Mouse (Mus musculus) kidney, postnatal 4 days (tissue): Measurements from ENCODE around the gene Atp9a.
"Not testable (repeated sequence)": the region's sequence is repeated elsewhere in the genome, so short reads cannot be mapped to it uniquely, and the experiment has no call there.

Experiments used
- DNase-seq, 2 experiments: peaks; one replicate each; pipeline ENCODE4 v3.0.0; 2021; ENCODE audit warnings: mixed read lengths in 2 of 2

The Atp9a gene

DNA sequence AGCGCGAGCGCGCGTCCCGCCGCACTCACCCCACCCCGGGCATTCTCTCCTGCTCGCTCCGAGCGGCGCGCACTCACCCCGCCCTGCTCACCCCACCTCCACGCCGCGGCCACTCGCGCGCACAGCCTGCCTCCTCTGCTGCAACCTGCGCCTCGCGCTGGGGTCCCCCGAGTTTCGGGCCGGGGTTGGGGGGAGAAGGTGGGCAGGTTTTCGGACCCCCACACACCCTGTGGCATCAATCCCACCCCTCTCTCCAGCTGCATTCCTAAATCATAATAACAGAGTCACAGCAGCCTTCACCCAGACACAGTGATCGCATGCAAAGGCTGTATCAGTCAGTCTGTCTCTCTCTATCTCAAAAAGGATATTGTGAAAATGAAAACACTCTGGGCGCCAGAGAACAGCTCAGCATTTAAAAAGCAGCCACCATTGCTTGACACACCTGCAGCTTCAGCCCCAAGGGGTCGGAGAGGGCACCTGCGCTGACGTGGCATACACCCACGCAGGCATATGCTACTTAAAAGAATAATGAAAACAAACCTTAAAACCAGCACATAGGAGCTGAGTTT, at the start of gene Atp9a:
Gene Atp9a (minus strand): TSS at position 351 of the 569 bp plus-strand sequence.
- peak; percentile 71 to 80 for DNase-seq

DNA sequence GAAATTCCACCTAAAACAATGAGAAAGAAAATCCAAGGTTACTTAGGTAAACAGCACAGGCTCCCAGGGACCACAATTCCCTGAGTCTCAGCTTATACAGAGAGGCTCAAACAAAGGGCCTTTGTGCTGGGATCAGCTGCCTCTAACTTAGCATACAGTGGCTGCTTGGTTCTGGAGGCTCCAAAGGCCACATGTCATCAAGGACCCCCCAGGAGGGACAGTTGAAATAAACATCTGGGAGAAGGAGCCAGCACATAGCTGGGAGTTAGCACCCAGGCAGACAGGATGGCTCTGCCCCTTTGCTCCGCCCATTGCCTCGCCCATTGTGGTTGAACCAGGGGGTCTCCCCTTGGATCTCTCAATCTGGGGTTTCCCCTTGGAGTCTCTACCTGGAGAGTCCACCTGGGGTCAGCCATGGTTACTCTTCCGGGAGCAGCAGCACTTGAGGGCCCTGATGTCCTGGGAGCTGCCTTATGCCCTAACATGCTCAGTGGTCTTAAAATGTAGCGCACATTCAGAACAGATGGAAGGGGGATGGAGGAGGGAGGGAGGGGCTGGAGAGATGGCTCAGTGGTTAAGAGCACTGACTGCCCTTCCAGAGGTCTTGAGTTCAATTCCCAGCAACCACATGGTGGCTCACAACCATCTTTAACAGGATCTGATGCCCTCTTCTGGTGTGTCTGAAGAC, 49.0 kb upstream of the Atp9a start:
- DNase-seq = no peak

DNA sequence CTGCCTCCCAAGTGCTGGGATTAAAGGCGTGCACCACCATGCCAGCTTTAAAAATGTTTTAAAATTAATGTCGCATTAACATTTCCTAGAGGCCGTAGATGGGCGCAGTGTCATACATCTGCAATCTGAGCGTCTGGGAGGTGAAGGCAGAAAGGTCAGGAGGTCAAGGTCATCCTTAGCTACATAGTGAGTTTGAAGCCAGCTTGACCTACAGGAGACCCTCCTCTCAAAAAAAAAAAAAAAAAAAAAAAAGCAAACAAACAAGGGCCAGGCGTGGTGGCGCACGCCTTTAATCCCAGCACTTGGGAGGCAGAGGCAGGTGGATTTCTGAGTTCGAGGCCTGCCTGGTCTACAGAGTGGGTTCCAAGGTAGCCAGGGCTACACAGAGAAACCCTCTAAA, 44.0 kb upstream of the Atp9a start:
- no peak for DNase-seq

DNA sequence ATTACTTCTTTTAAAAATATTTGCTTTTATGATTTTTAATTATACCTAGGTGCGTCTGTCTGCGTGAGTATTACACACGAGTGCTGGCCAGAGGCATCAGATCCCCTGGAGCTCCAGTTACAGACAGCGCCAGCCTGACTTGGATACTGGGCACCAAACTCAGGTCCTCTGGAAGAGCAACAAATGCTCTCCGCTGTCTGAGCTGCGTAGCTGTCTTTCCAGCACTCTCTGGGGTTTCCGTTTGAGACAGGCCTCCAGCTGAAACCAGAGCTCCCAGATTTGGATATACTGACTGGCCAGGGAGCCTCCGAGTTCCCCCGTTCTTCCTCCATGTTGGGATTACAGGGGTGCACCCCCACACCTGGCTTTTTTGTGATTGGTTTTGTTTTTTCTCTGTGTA, 38.4 kb upstream of the Atp9a start:
- DNase-seq = no peak

DNA sequence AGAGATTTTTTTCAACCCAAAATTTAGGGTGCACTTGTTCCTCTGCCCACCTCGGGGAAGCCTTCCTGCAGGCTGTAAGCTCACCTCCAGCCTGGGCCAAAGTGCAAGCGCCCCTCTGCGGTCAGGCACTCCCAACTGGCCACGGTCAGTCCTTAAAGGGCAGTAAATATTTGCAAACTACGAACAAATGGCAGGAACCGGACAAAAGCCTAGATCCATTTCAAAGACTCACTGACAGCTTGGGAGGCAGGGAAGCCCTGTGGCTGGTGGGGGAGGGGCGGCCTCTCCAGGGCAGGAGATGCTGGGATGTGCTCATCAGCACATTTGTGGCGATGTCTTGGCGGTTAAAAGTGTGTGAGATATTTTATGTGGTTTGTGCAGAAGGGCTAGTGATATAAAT, 37.8 kb upstream of the Atp9a start:
- DNase-seq = peak in 1 of 2 experiments; percentile 25

DNA sequence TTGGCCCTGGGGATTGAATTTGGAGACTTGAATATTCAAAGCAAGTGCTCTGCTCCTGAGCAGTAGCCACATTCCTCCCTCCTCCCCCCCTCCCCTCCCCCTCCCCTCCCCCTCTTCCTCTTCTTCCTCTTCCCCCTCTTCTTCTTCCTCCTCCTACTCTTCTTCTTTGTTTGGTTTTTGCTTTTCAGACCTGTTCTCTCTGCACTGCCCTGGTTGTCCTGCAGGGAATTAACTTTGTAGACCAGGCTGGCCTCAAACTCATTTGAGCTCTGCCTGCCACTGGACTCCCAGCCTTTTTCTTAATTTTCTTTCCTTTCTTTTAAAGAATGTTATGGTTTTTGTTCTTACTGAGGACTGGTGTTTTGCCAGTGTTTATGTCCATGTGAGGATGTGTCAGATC, 35.3 kb upstream of the Atp9a start:
- DNase-seq = no peak

DNA sequence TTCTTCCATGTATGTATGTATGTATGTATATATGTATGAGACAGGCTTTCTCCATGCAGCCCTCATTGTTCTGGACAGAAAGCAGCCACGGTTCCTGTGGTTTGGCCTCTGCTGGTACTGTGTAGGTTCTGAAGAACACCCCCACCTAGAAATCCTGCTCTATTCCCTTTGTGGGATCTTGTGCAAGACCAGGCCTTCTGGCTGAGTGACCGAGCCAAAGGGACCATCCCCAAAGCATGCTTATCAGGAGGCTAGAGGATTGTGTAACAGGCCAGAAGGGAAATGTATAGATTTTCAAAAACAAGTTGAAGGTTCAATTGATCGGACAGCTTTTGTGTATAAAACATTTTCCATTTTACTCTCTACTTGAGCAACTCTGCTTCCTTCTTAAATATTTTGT, 34.0 kb upstream of the Atp9a start:
- no peak for DNase-seq

DNA sequence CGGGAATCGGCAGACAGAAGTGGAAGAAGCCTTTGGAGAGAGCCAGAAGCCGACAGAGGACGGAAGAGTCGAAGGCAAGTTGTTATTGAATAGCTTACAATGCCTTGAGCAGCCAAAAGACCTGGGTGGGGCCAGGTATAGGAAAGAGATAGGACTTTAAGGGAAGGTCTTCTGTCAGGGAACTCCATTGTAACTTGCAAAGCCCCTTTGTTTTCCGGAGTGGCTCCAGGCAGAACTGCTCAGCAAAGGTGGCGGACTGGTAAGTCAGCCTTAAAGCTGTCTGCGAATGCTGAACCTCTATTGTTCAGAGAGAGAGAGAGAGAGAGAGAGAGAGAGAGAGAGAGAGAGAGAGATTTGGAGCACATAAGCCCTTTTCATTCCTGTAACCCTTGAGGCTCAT, 27.1 kb upstream of the Atp9a start:
- no peak for DNase-seq

DNA sequence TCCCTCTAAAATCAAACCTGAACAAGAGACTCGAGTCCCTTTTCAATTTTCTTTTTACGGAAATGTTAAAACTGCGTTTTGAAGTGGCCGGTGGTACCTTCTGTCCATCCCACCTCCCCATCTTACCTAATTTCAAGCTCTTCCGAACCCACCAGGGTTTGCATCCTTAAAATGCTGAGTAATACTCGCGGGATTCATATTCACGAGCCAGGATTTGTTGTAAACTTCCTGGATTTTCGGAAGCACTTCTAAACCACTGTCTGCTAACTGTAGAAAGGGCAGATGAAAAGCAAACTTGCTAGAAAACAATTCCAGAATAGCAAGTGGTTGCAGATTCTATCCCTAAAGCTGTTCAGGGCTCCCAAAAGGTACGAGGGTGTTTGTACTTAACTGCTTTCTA, 25.4 kb upstream of the Atp9a start, which contains the start of gene Sall4:
Gene Sall4 (minus strand): TSS at position 362 of the 400 bp plus-strand sequence.
- DNase-seq = no peak

DNA sequence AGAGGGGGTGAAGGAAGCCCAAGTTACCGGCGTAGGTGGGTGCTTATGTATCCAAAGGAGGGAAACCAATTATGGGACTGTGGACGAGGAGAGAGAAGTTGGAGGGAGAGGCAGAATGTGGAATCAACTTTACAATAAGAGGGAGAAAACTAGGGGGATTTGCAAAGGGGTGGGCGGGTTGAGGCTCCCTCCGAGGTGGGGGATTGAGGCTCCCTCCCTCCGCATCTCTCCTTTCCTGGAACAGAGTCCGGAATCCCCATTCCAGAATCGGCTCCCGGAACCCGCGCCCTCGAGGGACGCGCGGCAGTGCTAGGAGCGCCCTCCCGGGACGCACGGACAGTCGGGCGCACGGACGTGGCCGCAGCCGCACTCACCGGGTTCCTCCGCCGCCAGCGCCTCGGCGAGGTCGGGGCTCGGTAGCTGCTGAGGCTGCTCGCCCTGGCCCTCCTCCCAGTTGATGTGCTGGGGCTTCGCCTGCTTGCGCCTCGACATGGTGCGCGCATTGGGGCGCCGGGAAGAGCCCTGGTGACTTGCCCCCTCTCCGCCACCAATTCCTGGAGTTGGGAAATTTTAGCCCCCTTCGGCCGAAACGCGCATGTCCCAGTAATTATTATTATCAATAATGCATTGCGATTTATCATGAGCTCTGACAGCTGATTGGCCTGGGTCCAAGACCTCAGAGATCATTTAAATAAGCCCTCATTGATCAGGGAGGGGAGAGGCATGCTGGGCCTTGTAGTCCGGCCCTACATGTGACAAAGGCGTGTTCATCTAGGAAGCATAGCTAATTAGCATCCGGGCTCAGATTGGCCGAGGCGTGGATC, 24.5 kb upstream of the Atp9a start:
- peak; percentile 29 to 39 for DNase-seq

DNA sequence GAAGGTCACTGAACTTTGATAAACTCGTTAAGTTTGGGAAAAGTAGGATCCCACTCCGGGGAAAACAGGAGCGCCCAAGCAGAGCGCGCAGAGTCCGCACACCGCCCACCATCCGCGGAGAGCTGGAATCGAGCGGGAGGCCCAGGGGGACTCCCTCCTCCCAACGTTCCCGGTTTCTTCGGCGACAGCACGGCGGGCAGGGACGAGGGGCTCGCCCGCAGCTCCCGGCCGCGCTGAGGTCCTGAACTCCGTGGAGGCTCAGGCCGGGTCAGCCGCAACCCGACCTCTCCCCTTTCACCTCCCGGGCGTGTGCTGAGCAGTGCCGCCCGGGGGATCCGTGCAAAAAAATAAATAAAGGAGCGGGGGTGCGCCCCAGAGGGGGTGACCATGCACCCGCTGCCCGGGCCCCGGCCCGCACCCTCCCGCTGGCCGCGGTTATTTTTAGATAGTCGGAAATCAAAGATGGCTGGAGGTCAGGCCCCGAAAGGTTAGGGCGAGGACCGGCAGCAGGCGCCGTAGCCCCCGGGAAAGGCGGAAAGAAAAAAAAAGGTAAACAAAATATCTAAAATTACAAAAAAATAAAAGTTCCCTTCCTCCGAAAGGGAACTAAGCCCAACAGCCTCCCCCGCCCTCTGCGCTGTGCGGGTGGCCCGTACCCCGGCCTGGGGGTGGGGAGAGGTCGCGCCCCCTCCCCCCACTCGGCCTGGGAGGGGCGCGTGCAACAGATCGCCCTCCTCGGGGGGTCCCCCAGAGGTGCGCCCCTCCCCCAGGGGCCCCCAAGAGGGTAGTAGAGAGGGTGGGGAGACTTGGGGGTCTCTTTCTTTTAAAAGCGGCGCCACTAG, 23.7 kb upstream of the Atp9a start:
- DNase-seq = peak; percentile 14 to 20

DNA sequence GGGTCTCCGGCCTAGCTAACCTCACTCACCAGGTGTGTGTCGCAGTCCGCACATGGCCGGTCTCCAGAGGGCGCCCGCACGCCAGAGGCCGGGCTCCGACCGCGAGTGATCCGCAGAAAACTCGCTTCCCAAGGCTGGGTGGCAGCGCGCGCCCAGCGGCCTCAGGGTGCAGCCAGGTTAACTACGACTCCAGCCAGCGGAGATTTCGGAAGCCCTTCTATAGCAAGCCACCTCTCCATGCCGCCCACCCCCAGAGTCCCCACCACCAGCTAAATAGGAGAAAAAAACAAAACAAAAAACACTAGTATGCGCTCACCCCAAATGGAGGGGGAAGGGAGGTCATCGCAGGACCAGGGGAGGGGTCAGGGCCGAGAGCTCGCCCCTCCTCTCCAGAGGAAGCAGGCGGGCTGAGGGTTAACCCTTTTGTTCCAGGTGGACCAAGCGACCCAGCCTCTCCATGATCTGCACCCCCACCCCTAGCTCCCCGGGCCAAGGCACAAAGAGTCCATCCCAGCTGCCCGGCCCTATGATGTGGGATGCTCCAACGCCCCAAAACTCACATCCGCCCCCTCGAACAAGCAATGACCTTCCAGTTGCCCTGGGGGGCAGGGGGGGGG, 23.0 kb upstream of the Atp9a start:
- DNase-seq = peak; percentile 82 to 84

DNA sequence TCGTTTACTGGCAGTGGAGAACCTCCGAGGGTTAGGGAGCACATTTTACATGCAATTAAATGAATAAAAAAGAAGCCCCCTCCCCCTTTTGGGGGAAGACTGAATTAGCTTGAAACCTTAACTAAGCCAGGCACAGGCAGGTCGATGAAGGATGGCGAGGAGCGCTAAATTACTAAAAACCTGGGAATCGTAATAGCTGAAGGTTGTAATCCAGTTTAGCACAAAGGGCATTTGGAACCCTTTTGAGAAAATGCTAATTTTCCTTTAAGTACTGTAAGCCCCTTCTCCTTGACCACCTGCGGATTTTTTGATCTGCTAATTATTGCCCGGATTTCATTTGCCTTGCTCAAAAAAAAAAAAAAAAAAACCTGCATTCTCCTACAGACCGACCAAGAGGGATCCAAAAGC, 22.3 kb upstream of the Atp9a start:
- no peak for DNase-seq

DNA sequence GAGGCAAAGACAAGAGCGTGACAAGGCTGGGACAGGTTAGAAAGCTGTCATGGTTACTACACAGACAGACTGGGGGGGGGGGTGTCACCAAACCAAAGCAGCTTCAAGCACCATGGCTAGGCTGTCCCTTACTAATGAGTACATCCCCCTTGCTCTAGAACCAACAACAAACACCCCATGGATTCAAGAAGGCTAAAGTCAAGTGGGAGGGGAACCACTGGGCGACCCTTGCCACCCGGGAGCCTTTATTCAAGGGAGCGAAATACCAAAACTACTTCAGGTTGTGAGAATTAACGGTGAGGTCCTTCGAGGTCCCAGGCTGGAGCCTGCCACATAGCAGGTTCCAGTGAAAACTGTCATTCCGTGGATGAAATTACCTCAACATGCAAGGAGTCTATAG, 21.6 kb upstream of the Atp9a start:
- no peak for DNase-seq

DNA sequence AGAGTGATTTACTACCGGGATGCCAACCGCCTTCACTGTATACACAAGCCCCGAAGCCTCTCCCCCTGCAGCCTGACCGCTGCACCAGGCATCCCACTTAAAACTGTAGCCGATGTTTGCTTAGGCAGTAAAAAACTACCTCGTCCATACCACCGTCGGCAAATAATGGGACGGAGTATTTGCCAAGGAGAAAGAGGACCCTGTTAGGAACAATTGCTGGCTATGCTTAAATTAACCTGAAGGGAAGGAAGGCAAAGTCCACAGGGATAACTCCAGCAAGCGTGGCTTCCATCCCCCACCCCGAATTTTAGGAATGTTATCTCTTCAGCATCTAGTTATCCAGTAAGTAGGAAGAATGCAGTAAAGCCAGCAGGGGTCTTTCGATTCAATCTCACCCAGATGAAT, 20.2 kb upstream of the Atp9a start:
- no peak for DNase-seq

DNA sequence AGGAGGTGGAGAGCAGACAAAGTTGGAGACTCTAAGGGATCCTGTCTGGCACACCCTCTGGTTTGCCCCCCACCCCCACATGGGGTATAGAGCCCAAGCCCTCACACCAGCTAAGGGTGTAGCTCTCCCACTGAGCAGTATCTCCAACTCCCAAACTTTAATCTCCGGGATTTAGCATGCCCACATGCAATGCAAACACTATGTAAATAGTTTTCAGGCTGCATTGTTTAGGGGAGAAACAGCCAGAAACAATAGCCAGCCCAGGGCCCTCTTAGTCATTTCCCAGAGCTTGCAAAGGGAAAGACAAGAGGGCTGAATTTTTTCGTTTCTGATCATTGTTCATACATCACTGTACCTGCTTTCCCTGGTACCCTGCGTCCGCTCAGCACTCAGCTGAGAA, 19.7 kb upstream of the Atp9a start:
- no peak for DNase-seq

DNA sequence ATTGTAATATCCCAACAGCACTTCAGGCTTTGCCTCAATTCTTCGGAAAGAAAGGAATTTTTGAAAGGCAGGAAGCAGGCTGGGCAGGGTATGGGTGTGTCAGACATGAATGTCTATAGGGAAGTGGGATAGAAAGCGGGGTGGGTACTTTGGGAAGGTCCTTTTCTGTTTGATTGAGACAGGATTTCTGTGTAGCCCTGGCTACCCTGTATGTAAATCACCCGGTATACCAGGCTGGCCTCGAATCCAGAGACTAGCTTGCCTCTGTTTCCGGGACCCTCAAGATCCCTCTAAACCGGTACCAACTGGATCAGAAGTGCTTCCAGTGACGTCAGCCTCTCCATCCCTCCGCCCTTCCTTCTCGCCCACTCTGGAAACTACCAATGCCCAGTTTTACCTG, 18.9 kb upstream of the Atp9a start:
- no peak for DNase-seq

DNA sequence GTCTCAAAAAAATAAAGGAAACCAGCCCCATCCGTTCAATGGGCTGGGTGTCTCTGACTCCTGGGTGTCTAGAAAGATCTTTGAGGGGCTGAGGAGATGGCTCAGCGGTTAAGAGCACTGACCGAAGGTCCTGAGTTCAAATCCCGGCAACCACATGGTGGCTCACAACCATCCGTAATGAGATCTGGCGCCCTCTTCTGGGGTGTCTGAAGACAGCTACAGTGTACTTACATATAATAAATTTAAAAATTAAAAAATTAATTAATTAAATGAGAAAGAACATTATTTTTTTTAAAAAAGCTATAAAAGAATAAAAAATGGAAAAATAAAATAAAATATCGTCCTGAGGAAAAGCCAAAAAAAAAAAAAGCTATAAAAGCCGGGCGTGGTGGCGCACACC, 2.2 kb upstream of the Atp9a start:
- not testable (repeated sequence) for DNase-seq

DNA sequence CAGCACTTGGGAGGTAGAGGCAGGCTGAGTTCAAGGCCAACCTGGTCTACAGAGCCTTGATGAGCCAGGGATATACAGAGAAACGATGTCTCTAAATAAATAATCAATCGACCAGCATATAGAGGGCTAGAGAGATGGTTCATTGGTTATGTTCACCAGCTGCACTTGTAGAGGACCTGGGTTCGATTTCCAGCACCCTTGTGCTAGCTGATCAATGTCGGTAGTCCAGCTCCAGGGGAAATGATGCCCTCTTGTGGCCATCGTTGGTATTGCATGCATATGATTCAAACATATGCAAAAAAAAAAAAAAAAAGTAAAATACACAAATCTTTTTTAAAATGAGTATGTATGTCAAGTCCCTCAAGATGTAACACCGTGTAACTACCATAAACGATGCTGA, 440 bp upstream of the Atp9a start:
- DNase-seq = peak; percentile 76 to 79

DNA sequence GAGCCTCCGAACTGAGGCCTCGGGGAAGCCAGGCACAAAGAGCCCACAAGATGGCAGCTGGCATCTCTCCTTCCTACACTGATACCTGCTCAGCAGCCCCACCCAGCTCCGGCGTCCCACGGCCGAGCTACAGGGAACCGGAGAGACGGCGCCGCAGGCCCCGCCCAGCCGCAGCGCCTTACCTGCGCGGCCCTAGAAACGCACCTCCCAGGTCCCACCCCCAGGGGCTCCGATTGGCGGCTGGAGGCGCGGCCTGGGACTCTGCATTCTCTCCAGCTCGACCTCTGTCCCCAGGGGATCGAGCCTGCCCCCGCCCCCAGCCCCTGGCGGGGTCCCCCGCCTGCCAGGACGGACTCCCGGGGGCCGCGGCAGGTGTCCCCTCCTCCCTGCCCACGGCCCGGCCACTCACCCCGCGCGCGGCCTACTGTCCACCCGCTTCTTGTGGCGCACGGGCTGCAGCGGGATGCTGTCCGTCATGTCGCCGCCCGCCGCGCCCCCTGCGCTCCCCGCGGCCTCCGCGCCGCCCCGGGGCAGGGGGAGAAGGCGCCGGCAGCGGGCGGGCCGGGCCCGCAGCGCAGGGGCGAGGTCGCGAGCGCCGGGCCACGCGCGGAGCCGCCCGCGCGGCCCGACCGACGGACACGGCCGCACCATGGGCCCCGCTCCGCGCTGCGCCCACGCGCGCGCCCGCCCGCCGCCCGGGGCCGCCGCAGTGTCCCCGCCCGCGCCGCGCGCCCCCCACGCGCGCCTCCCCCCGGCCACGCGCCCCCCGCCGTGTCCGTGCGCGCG, 743 bp downstream of the Atp9a start:
- DNase-seq = peak; percentile 84 to 92

DNA sequence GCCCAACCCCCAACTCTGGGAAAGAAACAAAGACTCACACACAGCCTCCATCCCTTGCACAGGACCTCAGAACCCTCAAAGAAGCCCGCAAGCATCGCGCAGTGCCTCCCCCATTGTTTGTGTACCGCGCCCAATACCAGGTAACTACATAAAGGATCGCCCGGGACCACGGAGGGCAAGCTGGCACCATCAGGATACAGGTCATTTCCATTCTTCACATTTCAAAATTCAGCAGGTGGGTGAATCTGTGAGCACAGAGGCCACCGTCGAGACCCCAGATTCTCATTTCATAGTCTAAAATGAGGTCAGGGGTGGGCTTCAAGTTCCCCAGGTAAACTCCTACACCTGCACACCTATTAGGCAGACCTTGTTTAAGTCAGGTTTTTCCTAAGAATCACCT, 1.7 kb downstream of the Atp9a start:
- DNase-seq = no peak

DNA sequence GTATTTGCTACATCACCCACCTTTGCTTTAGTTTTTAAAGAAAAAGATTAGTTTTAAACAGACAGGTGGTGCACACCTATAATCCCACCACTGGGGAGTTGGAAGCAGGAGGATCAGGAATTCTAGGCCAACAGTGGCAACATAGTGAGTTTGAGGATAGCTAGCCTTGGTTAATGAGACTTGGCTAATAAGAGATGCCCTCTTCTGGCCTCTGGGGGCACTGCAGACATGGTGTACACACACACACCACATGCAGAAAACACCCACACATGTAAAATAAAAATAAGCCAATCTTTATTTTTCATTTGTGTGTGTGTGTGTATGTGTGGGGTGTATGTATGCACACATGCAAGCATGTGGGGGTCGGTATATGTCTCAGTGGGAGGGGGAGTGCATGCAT, 3.4 kb downstream of the Atp9a start:
- peak; percentile 21 to 32 for DNase-seq
